Mouse (Mus musculus): ENCODE measurements around the gene Mrpl35. TPM values are rescaled to one million over a fixed set of nuclear protein-coding genes. Genes with fewer than 3 reads are reported as not detected.

Gene Mrpl35
- polyA plus RNA-seq, 1 experiment from 2014 or later: 46.8 TPM

DNA sequence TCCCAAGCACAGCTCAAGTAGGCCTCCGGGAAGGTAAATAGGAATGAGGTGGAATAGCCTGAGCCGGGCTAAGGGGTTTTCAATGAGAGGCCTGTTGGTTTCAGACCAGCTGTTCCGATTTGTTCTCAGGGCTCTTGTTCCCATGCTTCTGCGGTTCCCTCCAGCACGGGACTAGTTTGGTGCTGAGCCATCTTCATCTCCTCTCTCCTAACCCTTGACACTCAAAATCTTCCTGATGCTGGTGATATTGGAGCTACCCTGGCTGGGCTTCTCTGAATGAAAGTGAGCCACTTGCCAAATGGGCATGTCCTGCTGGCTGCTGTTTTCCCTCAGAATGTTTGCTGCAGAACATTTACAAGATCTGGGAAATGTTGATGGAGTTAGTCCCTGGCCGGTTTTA is 35.0 kb downstream of the Mrpl35 start:
- WGBS: 82% methylated on average over 6 of the region's 6 CpGs
- H3K27me3 ChIP-seq (replicated peaks): no peaks in the 10 kb centered on the region
- no peak overlapping the region for H3K4me2 ChIP-seq
- no peak overlapping the region for H3K9ac ChIP-seq (replicated peaks)
- ATAC-seq (ENCODE audit: low FRiP score): no peak
- no peaks in the 10 kb centered on the region for H3K4me1 ChIP-seq
- peaks cover 41% of the 10 kb centered on the region for H3K36me3 ChIP-seq
- H3K4me3 ChIP-seq (replicated peaks): no peak overlapping the region
- H3K27ac ChIP-seq (replicated peaks): no peak overlapping the region; the same call in 1 of the 2 replicates
- H3K9me3 ChIP-seq (replicated peaks): no peaks in the 10 kb centered on the region

DNA sequence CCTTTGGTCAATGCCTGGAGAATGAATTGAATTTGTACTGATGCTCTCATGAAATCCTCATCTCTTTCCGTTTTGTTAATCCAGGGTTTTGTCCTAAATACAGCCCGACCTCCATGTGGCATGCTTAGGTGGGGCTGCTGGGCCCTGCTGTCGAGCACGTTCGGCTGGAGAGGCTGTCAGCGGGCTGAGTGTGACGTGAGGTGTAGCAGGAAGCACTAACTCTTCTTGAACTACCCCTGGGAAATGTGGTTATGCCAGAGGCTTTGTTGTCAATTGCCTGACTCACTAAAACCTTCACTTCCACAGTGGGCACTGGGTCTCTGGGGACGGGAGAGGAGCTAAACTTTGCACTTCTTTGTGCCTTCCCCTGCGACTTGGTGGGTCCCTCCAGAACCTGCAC is 38.4 kb downstream of the Mrpl35 start:
- Histone ChIP-seq H3K4me3 (replicated peaks) (no peak overlapping the region), H3K36me3 (peaks cover 34% of the 10 kb centered on the region), H3K4me2 (no peak overlapping the region), H3K9me3 (replicated peaks) (no peaks in the 10 kb centered on the region), H3K4me1 (no peaks in the 10 kb centered on the region), H3K27me3 (replicated peaks) (no peaks in the 10 kb centered on the region), H3K27ac (replicated peaks) (no peak overlapping the region), H3K9ac (replicated peaks) (no peak overlapping the region)
- ATAC-seq (ENCODE audit: low FRiP score): no peak
- 85% methylated on average over 9 of the region's 9 CpGs for WGBS

DNA sequence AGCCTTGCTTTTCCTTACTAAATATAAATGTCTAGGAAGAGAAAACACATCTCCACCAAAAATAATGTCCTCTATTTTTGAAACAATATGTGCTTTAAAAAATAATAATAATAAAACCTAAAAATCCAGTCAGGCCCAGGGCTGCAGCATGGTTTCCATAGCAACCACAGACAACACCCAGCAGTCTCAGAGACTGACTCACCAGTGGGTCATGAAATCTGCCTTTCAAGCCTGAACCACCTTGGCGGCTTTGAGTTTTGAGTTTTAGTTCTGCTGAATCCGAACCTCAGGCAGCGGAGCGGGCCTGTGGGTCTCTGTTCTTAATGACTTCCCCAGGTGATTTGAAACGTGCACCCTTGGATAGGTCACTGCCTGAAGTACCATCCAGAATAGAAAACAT is 43.6 kb downstream of the Mrpl35 start:
- H3K4me3 ChIP-seq (replicated peaks): no peak overlapping the region
- H3K27me3 ChIP-seq (replicated peaks): no peaks in the 10 kb centered on the region
- no peaks in the 10 kb centered on the region for H3K4me1 ChIP-seq
- no peak overlapping the region for H3K9ac ChIP-seq (replicated peaks)
- H3K4me2 ChIP-seq: no peak overlapping the region
- H3K9me3 ChIP-seq (replicated peaks): no peaks in the 10 kb centered on the region
- peaks cover 66% of the 10 kb centered on the region for H3K36me3 ChIP-seq
- 89% methylated on average over 5 of the region's 5 CpGs for WGBS
- no peak overlapping the region for H3K27ac ChIP-seq (replicated peaks)
- no peak for ATAC-seq (ENCODE audit: low FRiP score)

DNA sequence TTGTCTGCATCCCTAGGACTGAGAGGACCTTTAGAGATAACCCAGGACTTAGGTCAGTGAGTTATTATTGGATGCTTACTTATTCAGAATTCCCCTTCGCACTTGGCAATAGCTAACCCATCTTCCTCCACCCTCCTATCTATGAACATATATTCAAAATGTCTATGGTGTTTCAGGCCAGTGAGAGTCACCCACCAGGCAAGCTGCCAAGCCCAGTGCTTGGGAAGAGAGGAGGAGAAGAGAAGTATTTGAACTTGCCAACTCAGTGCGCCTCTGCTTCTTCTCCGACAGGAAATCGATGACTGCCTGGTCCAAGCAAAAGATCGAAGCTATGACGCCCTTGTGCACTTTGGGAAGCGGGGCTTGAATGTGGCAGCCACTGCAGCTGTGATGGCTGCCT is 46.3 kb downstream of the Mrpl35 start:
- Histone ChIP-seq H3K9me3 (replicated peaks) (no peaks in the 10 kb centered on the region), H3K27ac (replicated peaks) (no peak overlapping the region), H3K27me3 (replicated peaks) (no peaks in the 10 kb centered on the region), H3K4me2 (no peak overlapping the region), H3K36me3 (peaks cover 66% of the 10 kb centered on the region), H3K9ac (replicated peaks) (no peak overlapping the region), H3K4me1 (no peaks in the 10 kb centered on the region), H3K4me3 (replicated peaks) (no peak overlapping the region)
- no peak for ATAC-seq (ENCODE audit: low FRiP score)
- 90% methylated on average over 7 of the region's 7 CpGs for WGBS

DNA sequence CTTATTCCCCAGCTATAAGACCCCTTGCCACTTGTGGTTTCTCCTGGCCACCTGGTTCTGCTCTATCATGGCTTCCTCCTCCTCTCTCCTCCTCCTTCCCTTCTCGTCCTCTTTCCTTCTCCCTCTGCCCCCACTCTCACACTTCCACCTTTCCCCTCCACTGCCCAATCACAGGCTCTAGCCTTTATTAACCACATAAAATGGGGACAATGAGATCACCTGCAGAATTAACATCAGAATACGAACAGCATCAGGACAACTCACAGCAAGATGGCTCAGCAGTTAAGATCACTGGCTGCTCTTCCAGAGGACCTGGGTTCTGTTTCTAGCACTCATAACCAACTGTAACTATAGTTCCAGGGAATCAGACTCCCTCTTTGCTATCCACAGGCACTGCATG is 46.9 kb downstream of the Mrpl35 start:
- 67% methylated on average over 2 of the region's 2 CpGs for WGBS
- H3K4me3 ChIP-seq (replicated peaks): no peak overlapping the region
- no peak overlapping the region for H3K4me2 ChIP-seq
- H3K27ac ChIP-seq (replicated peaks): no peak overlapping the region
- peaks cover 68% of the 10 kb centered on the region for H3K36me3 ChIP-seq
- H3K9ac ChIP-seq (replicated peaks): no peak overlapping the region
- no peaks in the 10 kb centered on the region for H3K9me3 ChIP-seq (replicated peaks)
- ATAC-seq (ENCODE audit: low FRiP score): no peak
- H3K4me1 ChIP-seq: no peaks in the 10 kb centered on the region
- no peaks in the 10 kb centered on the region for H3K27me3 ChIP-seq (replicated peaks)

DNA sequence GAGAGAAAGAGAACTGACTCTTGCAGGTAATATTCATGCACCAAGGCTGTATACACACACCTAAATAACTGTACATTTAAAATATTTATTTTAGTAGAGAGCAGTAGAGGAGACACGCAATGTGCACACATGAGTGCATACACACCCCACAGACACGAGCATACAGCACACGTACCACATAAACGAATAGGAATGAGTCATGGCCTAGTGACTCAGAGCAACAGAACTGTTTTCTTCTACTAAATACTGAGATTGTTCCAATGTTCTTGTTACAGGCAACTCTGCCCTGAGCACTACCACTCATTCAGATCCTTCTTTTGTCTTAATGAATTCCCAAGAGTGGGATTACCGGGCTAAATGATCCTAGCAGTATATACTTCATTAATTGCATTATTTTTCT is 48.8 kb downstream of the Mrpl35 start:
- peaks cover 70% of the 10 kb centered on the region for H3K36me3 ChIP-seq
- H3K4me3 ChIP-seq (replicated peaks): no peak overlapping the region
- no peak for ATAC-seq (ENCODE audit: low FRiP score)
- no peak overlapping the region for H3K27ac ChIP-seq (replicated peaks)
- no peaks in the 10 kb centered on the region for H3K27me3 ChIP-seq (replicated peaks)
- no peak overlapping the region for H3K9ac ChIP-seq (replicated peaks)
- H3K4me1 ChIP-seq: no peaks in the 10 kb centered on the region
- 80% methylated on average over 5 of the region's 5 CpGs for WGBS
- no peaks in the 10 kb centered on the region for H3K9me3 ChIP-seq (replicated peaks)
- no peak overlapping the region for H3K4me2 ChIP-seq

DNA sequence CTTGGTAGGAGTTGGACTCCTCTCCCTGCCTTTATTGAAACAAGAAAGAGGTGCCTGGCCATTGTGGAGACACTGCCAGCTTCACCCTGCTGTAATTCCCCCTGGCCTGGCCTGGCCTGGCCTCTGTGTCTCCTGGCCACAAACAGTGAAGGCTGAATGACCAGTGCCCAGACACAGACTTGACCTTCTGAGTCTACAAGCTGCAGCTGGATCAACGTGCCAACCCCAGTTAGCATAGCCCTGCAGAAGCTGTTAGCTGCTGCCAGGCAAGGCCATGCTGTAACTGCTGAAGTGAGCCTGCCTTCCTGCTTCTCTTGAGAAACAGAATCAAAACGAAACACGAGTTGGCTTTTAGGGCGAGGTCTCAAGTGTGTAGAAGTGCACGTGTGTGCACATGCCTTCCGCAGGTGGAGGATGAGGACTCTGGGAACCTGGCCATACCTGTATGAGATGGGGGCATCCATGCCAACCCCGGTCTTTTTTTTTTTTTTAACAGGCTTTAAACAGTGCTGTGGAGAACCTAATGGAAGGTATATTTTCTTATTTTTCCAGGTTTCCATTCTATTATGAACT is 54.0 kb downstream of the Mrpl35 start:
- Histone ChIP-seq H3K4me3 (replicated peaks) (no peak overlapping the region), H3K27me3 (replicated peaks) (no peaks in the 10 kb centered on the region), H3K4me2 (no peak overlapping the region), H3K27ac (replicated peaks) (no peak overlapping the region), H3K9ac (replicated peaks) (no peak overlapping the region), H3K36me3 (peaks cover 52% of the 10 kb centered on the region), H3K4me1 (no peaks in the 10 kb centered on the region), H3K9me3 (replicated peaks) (no peaks in the 10 kb centered on the region)
- ATAC-seq (ENCODE audit: low FRiP score): no peak
- WGBS: 93% methylated on average over 7 of the region's 7 CpGs

DNA sequence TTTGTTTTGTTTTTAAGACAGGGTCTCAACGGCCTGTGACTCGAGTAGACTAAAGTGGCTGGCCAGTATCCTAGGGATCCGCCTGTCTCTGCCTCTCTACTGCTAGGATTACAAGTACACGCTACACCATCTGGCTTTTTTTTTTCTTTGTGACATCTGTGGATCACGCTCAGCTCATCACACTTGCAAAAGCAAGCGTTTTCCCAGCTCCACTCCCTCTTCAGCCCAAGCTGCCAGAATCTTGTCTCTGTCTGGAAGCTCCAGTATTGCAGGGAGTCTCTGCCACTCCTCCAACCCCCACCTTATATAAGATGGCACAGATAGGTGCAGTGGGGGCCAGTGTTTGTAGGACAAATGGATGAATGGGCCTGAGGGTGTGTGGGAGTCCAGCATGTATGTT is 54.6 kb downstream of the Mrpl35 start:
- Histone ChIP-seq H3K27ac (replicated peaks) (no peak overlapping the region), H3K27me3 (replicated peaks) (no peaks in the 10 kb centered on the region), H3K4me3 (replicated peaks) (no peak overlapping the region), H3K4me2 (no peak overlapping the region), H3K9ac (replicated peaks) (no peak overlapping the region), H3K36me3 (peaks cover 51% of the 10 kb centered on the region), H3K9me3 (replicated peaks) (no peaks in the 10 kb centered on the region), H3K4me1 (no peaks in the 10 kb centered on the region)
- 79% methylated on average over 6 of the region's 6 CpGs for WGBS
- no peak for ATAC-seq (ENCODE audit: low FRiP score)

DNA sequence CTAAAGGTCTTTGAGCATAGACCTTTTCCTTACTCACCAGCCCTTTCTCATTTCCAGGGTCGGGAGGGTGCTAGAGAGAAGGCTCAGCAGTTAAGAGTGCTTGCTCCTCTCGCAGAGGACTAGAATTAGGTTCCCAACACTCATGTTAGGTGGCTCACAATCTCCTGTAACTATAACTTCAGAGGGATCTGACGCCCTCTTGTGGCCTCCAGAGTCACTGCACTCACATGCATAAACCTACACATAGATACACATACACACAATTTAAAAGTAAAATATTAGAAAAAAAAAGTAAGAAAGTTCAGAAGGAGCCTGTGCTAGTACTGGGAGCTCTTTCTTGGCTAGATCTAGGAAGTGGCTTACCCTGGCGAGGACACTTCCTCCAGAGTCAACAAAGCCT is 55.5 kb downstream of the Mrpl35 start:
- no peak overlapping the region for H3K9ac ChIP-seq (replicated peaks)
- no peak for ATAC-seq (ENCODE audit: low FRiP score)
- no peaks in the 10 kb centered on the region for H3K27me3 ChIP-seq (replicated peaks)
- no peak overlapping the region for H3K27ac ChIP-seq (replicated peaks)
- WGBS: 95% methylated on average over 4 of the region's 4 CpGs
- peaks cover 59% of the 10 kb centered on the region for H3K36me3 ChIP-seq
- no peak overlapping the region for H3K4me3 ChIP-seq (replicated peaks)
- no peaks in the 10 kb centered on the region for H3K9me3 ChIP-seq (replicated peaks)
- no peak overlapping the region for H3K4me2 ChIP-seq
- no peaks in the 10 kb centered on the region for H3K4me1 ChIP-seq

DNA sequence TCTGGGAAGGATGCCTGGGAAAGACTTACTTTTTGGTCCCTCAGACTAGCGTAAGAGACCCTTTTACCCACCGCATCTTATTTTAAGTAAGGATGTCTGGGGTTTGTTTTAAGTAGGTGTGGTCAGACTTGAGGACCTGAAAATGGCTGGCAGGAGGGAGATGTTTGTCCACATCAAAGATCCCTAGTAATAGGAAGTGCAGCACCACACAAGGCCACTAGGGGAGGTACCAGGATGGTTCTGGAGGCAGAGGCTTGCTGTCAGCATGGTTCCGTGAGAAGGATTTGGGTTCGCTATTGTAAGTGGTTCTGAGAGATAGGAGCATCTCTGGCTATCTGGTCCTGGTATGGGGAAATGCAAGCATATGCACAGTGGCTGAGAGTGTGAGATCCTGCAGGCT is 55.9 kb downstream of the Mrpl35 start:
- no peak overlapping the region for H3K27ac ChIP-seq (replicated peaks)
- H3K4me3 ChIP-seq (replicated peaks): no peak overlapping the region
- peaks cover 61% of the 10 kb centered on the region for H3K36me3 ChIP-seq
- H3K4me2 ChIP-seq: no peak overlapping the region
- 98% methylated on average over 4 of the region's 4 CpGs for WGBS
- H3K27me3 ChIP-seq (replicated peaks): no peaks in the 10 kb centered on the region
- H3K9ac ChIP-seq (replicated peaks): no peak overlapping the region
- H3K9me3 ChIP-seq (replicated peaks): no peaks in the 10 kb centered on the region
- no peaks in the 10 kb centered on the region for H3K4me1 ChIP-seq
- ATAC-seq (ENCODE audit: low FRiP score): no peak

DNA sequence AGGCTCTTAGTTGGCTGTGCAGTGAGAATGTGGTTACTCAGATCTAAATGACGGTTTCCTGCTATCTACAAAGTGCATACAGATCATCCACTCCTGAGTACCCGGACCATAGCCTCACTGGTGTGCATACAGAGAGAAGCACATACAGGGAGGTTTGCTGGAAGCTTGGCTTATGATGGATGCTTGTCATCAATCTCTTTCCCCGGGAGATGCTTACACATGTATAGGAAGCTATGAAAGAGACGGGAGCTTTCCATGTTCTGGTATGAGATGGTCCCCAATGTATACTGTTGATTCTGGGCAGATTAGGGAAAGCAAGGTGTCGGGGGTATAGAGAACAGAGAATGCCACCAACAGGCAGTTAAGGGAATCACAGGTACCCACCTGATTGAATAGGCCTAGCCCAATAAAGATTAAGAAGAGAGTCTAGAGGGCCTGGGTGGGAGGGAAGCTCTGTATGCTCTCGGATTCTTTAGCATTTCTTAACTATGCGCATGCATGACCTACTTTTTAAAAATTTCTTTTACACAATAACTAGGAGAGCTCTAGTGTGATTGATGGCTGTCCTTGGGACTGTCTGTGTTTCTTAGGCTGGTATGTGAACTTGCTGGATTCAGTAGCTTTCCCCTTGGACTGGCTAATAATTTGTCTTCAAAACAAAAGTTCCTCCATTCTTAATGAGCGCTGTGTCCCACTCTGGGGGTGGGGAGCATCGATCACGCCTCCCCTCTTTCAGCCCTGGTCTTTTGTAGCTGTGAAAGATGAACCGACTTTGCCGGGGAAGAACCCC is 56.7 kb downstream of the Mrpl35 start:
- Histone ChIP-seq H3K4me2 (no peak overlapping the region), H3K36me3 (peaks cover 57% of the 10 kb centered on the region), H3K27me3 (replicated peaks) (no peaks in the 10 kb centered on the region), H3K4me1 (no peaks in the 10 kb centered on the region), H3K27ac (replicated peaks) (no peak overlapping the region), H3K9ac (replicated peaks) (no peak overlapping the region), H3K4me3 (replicated peaks) (no peak overlapping the region), H3K9me3 (replicated peaks) (no peaks in the 10 kb centered on the region)
- WGBS: 75% methylated on average over 12 of the region's 12 CpGs
- no peak for ATAC-seq (ENCODE audit: low FRiP score)

DNA sequence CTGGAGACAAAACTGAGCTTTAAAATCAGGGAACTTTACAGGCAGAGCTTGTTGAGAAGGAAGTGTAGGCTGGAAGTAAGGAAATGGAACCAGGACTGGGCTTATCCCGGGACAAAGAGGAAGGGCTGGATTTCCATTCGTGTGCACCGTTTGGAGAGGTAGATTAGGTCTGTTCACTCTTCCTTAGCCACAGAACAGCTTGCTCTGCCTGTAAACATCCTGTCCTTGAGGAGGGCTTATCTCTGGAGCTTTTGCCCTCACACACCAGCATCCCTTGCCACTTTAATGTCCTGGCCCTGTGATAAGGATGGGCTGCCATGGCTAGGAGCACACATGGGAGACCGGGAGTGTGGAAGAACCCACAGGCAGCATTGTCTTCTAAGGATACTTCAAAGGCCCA is 59.0 kb downstream of the Mrpl35 start:
- H3K27me3 ChIP-seq (replicated peaks): no peaks in the 10 kb centered on the region
- H3K36me3 ChIP-seq: peaks cover 59% of the 10 kb centered on the region
- H3K27ac ChIP-seq (replicated peaks): no peak overlapping the region
- H3K9me3 ChIP-seq (replicated peaks): no peaks in the 10 kb centered on the region
- H3K4me2 ChIP-seq: no peak overlapping the region
- no peak for ATAC-seq (ENCODE audit: low FRiP score)
- H3K4me1 ChIP-seq: no peaks in the 10 kb centered on the region
- no peak overlapping the region for H3K4me3 ChIP-seq (replicated peaks)
- no peak overlapping the region for H3K9ac ChIP-seq (replicated peaks)
- 88% methylated on average over 4 of the region's 4 CpGs for WGBS

Data from neural tube, embryonic 15.5 days (tissue).